Mouse (Mus musculus) olfactory bulb, adult 2 months (tissue): Measurements from ENCODE around the gene Htatip2.

ENCODE experiments used
- CTCF ChIP-seq: fragments of 200-500 bp; IDR thresholded peaks from 2 replicates; pipeline ENCODE4 v1.5.1; 2012; ENCODE audit warnings: low read depth, mild to moderate bottlenecking, low read length, moderate library complexity; ENCODE audit not compliant: insufficient read depth
- POLR2A ChIP-seq: fragments of 200-500 bp; IDR thresholded peaks from 2 replicates; pipeline ENCODE4 v1.6.1; 2012; ENCODE audit warnings: mild to moderate bottlenecking, low read depth, low read length, moderate library complexity; ENCODE audit not compliant: insufficient read depth

DNA sequence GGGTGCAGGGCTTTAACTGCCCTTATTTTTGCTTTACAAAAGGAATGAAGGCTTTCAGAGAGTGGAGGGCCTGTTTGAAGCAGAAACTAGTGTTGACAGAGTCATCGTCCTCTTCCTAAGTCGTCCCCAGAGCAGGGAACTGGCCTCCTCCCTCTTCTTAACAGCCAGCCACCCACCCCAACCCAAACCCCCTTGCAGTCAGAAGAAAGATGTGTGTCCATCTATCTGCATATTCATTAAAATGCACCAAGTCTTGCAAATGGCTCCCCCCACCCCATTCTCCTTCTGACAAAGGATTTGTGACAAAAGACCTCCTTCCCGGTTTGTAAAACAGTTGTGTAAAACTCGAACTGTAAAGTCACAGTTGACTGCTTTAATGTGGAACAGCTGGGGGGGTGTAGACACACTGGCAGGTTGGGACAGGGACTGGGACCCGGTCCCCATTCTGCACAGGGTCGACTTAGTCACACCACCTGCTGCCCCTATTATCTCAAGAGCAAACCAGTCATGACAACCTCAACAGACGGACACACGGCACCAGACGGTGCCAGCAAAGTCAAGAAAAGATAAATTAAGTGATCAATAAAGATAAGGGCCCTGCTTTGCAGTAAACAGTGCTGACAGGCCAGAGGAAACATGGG, 49.4 kb upstream of the Htatip2 start:
- no peak for TF ChIP-seq POLR2A
- no peak for TF ChIP-seq CTCF
